Mouse (Mus musculus): ENCODE measurements around the gene Gpr176. TPM values are rescaled to one million over a fixed set of nuclear protein-coding genes. Genes with fewer than 3 reads are reported as not detected.

The Gpr176 gene
- total RNA-seq, 2 experiments from 2014 or later, result 3.4 TPM; not detected in 1

- no peak for ATAC-seq (replicated peaks; ENCODE audit: low FRiP score, poor library complexity, severe bottlenecking)
Measured at GRCm38 (mm10) chr2:118375522-118375921, 2.3 kb upstream of the Gpr176 start.

DNA sequence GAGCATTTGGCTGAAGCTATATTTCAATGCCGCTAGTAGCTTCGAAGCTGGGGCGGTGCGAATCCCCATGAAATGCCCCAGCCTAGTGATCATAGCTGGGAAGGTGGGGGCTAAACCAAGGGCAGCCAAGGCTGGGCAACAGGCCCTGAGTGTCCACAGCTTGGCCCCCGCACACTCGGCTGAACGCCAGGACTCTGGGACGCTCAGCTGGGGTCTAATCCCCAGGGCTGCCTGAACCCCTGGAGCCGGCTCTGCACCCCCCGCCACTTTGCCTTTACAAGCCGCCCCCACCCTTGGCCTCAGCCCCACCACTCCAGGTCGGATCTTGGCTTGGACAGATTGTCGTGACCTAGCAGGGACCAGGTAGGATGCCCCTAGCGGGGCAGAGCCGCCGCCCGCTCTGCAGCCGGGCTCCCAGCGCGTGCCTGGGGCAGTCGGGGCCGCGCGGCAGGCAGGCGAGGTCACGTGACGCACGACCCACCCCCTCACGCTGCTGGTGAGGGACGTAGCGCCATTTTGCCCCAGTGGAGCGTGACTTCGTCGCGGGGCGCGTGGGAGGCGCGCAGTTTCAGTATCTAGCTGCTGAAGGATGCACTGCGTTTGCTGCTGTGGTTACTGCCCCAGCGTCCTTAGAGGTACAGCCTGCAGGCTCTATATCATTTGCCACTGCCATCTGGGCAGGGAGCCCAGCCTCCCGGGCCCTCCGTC is 507 bp upstream of the Gpr176 start:
- ATAC-seq (replicated peaks; ENCODE audit: low FRiP score, poor library complexity, severe bottlenecking), result no peak

GRCm38 (mm10) chr2:118372561-118372900 is 688 bp downstream of the Gpr176 start:
- no peak for ATAC-seq (replicated peaks; ENCODE audit: low FRiP score, poor library complexity, severe bottlenecking)

DNA sequence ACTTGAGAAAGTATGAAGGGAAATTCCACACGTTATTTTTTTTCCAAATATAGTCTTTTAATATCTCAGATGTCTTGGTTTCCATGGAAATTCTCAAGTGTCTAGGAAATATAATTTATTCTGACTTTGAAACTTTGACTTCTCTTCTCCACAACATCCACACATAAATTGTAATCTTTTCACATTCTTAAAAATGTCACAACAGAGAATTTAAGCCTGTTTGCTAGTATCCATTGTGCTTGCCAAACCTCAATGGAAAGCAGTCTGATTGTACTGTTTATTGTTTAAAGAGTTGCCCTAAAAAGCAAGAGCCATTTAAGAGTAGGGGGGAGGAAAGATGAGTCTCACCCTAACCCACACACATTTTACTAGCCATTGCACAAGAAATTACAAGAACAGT is 1.4 kb downstream of the Gpr176 start:
- ATAC-seq (replicated peaks; ENCODE audit: low FRiP score, poor library complexity, severe bottlenecking), result no peak

GRCm38 (mm10) chr2:118355138-118355719 is 18.0 kb downstream of the Gpr176 start:
- ATAC-seq (replicated peaks; ENCODE audit: low FRiP score, poor library complexity, severe bottlenecking), result no peak

- ATAC-seq (replicated peaks; ENCODE audit: low FRiP score, poor library complexity, severe bottlenecking), result no peak
Measured at GRCm38 (mm10) chr2:118353916-118354403, 19.3 kb downstream of the Gpr176 start.

DNA sequence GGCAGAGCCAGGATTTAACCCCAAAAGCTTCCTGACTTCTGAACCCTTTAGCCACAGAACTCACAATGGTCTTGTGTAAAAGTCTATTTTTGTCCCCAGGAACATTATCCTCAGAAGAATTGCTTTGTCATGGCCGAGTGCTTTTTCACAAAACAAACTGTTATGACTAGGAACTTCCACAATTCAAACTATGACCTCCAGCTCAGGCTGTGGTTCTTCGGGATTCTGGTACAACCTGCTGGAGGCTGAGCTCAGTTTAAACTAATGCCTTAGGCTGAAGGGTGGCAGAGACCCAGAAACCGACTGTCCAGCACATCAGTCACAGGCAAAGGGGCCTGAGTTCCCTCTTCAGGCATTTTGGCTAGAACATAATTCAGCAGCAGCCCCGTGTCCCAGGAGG is 19.7 kb downstream of the Gpr176 start:
- ATAC-seq (replicated peaks; ENCODE audit: low FRiP score, poor library complexity, severe bottlenecking), result no peak

GRCm38 (mm10) chr2:118345535-118345934 is 27.7 kb downstream of the Gpr176 start:
- ATAC-seq (replicated peaks; ENCODE audit: low FRiP score, poor library complexity, severe bottlenecking), result no peak

- no peak for ATAC-seq (replicated peaks; ENCODE audit: low FRiP score, poor library complexity, severe bottlenecking)
Measured at GRCm38 (mm10) chr2:118343897-118344296, 29.3 kb downstream of the Gpr176 start.

DNA sequence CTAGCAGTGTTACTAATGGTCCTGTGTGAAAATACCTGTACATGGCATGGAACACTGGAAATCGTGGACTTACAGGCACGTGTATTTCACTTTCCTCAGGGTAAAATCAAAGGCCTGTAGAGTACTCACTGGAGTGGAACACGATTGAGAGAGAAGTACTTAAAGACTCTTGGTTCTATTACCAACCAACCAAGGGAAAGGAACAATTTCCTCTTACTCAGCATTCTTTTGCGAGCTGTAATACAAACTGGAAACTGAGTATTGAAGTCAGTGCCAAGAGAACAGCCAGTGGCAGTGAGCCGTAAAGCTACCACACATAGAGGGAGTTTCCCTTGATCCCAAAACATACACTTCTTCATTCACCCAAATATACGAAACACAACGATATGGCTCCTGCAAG is 31.9 kb downstream of the Gpr176 start:
- no peak for ATAC-seq (replicated peaks; ENCODE audit: low FRiP score, poor library complexity, severe bottlenecking)

DNA sequence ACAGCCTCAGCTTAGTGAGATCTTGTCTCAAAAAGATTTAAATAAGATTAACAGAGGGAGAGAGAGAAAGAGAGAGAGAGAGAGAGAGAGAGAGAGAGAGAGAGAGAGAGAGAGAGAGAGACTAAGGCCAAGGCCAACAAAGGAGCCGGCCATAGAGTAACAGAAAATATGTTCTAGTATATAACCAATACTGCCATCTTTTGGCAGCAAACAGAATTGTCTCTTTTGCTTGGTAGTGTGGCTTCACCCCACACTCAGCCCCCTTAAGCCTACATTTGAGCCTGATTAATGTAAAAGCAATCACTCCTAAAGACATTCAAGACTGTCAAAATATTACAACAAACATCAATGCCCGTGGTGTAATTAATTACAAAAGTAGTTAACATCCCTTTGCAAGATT is 37.1 kb downstream of the Gpr176 start:
- no peak for ATAC-seq (replicated peaks; ENCODE audit: low FRiP score, poor library complexity, severe bottlenecking)

DNA sequence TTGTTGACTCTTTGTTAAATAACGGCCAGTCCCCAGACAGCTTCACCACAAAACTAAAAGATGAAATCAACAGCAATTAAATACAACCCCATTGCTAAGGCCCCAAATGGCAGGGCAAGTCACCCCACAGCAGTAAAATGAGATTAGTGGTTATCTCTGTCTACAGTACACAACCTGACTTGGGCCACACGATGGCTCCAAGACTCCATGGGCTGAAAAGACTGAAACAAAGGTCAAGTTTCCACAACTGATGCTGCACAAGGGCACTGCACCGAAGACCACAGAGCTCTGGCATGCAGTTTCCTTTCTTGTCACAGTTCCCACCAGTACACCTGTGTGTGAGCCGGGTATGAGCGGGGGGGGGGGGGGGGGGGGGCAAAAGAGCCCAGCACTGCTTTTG is 50.6 kb downstream of the Gpr176 start:
- ATAC-seq (replicated peaks; ENCODE audit: low FRiP score, poor library complexity, severe bottlenecking), result no peak

DNA sequence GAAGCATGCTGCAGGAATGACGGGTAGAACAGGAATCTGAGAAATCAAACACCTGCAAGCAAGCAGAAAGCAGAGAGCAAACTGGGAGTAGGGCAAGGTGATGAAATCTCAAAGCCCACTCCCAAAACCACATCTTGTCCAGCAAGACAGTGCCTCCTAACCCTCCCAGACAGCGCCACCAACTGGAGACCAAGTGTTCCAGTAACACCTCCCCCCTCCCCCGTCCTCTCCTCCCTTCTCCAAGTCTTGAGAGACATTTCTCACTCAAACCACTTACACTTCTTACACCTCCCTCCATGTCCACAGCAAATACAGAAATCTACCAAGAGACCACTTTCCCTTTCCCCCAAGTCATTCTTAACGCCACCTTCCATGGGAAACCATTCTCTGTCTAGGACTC is 51.4 kb downstream of the Gpr176 start:
- no peak for ATAC-seq (replicated peaks; ENCODE audit: low FRiP score, poor library complexity, severe bottlenecking)

DNA sequence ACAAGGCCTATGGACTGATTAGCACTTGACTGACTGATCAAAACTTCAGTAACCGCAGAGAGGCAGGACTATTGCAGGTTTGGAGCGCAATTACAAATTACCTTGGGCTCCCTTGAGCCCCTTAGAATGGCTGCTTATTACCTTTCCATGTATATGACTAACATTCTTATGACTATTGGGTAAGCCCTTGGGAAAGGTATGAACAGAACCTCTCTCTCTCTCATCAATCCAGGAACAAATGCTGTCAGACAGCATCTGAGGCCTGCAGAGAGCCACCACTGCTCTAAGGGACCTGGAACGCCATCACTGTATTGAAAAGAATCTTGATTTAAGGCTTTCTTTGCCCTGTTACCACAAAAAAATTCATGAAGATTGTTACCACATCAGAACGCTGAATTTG is 52.1 kb downstream of the Gpr176 start:
- no peak for ATAC-seq (replicated peaks; ENCODE audit: low FRiP score, poor library complexity, severe bottlenecking)

GRCm38 (mm10) chr2:118320519-118320918 is 52.7 kb downstream of the Gpr176 start:
- no peak for ATAC-seq (replicated peaks; ENCODE audit: low FRiP score, poor library complexity, severe bottlenecking)

- no peak for ATAC-seq (replicated peaks; ENCODE audit: low FRiP score, poor library complexity, severe bottlenecking)
Measured at GRCm38 (mm10) chr2:118319176-118319575, 54.0 kb downstream of the Gpr176 start.

- no peak for ATAC-seq (replicated peaks; ENCODE audit: low FRiP score, poor library complexity, severe bottlenecking)
Measured at GRCm38 (mm10) chr2:118316939-118317338, 56.3 kb downstream of the Gpr176 start.

DNA sequence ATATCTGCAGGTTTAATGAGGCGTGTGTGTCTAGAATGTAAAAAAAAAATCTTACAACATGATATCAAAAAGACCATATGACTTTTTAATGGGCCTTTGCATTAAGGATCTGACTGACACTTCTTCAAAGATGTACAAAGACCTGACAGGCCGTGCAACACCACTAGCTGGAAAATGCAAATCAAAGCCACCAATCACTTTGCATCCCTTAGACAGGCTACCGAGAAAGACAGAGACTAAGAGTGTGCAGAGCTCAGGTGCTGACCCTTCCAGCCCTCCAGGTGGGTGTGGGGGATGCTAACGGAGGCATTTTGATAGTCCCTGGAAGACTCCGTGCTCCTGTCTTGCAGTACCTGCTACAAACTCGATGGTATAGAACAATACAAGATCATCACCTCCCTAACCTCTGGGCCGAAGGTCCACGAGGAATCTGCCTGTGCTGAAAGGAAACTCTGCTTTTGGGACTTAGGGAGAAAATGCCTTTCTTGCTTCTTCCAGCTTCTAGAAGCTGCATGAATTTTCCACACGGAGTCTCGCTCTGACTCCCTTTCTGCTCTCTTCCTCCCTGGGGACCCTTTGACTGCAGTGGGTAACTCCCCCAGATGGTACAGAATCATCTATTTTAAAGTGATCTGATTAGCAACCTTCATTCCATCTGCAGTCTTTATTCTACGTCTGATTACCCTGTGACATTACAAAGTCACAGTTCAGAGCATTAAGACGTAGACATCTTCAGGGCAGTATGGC is 57.4 kb downstream of the Gpr176 start:
- ATAC-seq (replicated peaks; ENCODE audit: low FRiP score, poor library complexity, severe bottlenecking), result no peak

GRCm38 (mm10) chr2:118307561-118307960 is 65.7 kb downstream of the Gpr176 start:
- no peak for ATAC-seq (replicated peaks; ENCODE audit: low FRiP score, poor library complexity, severe bottlenecking)

DNA sequence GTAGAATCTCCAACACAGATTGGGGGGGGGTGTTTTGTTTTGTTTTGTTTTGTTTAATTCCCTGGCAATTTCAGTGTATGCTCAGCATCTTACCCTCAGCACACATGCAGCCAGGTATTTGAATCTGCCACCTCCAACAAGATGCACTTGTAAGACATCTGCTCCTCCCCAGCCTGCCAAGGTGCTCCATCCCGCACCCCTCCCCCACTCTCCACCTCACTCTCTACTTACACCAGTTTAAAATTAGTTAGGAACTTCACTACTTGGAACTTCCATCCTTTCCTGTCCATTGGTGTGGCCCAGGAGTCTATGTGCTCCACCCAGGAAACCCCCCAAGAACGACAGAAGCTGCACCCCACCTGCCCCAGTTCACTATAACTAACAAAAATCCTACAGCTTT is 66.3 kb downstream of the Gpr176 start:
- ATAC-seq (replicated peaks; ENCODE audit: low FRiP score, poor library complexity, severe bottlenecking), result no peak

DNA sequence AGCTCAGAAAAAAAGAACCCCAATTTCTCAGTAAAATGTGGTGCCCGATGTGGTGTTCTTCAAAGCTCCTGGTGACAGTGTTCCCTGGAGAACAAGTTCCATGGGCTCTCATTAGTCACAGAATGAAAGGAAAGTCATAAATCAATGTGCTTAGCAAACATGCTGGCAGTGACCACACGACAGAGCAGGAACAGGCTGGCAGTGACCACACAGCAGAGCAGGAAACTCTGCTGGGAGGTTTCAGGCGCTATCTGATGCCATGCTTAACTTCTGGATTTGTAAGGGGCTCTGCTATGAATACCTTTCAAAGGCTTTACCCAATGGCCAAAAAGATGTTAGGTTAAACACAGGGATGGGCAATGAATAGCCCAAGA is 66.7 kb downstream of the Gpr176 start:
- ATAC-seq (replicated peaks; ENCODE audit: low FRiP score, poor library complexity, severe bottlenecking), result no peak
